Mouse (Mus musculus) hindbrain, embryonic 12.5 days (tissue): ENCODE measurements around the gene Sipa1l3. TPM values are rescaled to one million over a fixed set of nuclear protein-coding genes. Genes with fewer than 3 reads are reported as not detected.
A peak's percentile ranks its signal among the peaks of the same experiment; 100 is the strongest.

Source experiments
- ATAC-seq: fragments of 200-750 bp; cut with Nextera tagmentation; 2 replicates; pipeline ENCODE4 v1.8.0; 2017; ENCODE audit warnings: moderate TSS enrichment; ENCODE audit not compliant: low FRiP score
- H3K27ac ChIP-seq: fragments of 300-500 bp; sonication (generic); 2 replicates; pipeline ENCODE4 v1.5.1; 2016; ENCODE audit warnings: mild to moderate bottlenecking
- H3K27me3 ChIP-seq: fragments of 300-500 bp; sonication (generic); 2 replicates; pipeline ENCODE4 v1.6.1; 2016; ENCODE audit warnings: mild to moderate bottlenecking
- H3K36me3 ChIP-seq: fragments of 300-500 bp; sonication (generic); 2 replicates; pipeline ENCODE4 v1.6.1; 2016; ENCODE audit warnings: mild to moderate bottlenecking
- H3K4me1 ChIP-seq: fragments of 300-500 bp; sonication (generic); 2 replicates; pipeline ENCODE4 v1.6.1; 2016
- H3K4me2 ChIP-seq: fragments of 300-500 bp; sonication (generic); replicated peaks from 2 replicates; pipeline ENCODE4 v1.6.1; 2016; ENCODE audit warnings: mild to moderate bottlenecking
- H3K4me3 ChIP-seq: fragments of 300-500 bp; sonication (generic); 2 replicates; pipeline ENCODE4 v1.5.1; 2016; ENCODE audit warnings: mild to moderate bottlenecking
- H3K9ac ChIP-seq: fragments of 300-500 bp; sonication (generic); 2 replicates; pipeline ENCODE4 v1.6.1; 2016; ENCODE audit warnings: mild to moderate bottlenecking, moderate library complexity
- H3K9me3 ChIP-seq: fragments of 300-500 bp; sonication (generic); replicated peaks from 2 replicates; pipeline ENCODE4 v1.6.1; 2016; ENCODE audit warnings: mild to moderate bottlenecking
- whole genome bisulfite sequencing: fragments of 180-500 bp; shearing (Covaris S2); methylation state at CpG from one replicate; pipeline ENCODE4 v1.1.7; 2016; 5-methylcytosine and 5-hydroxymethylcytosine counted together
- polyA plus RNA-seq: library from polyadenylated mRNA; unstranded; fragments of >200 nt; fragmentation: Nextera tagmentation; extraction: Ambion mirVana; gene quantifications from 2 replicates; pipeline ENCODE4 v1.2.1, GENCODE M21; 2016

The Sipa1l3 gene
- polyA plus RNA-seq, 1 experiment from 2014 or later = 15.9 TPM

DNA sequence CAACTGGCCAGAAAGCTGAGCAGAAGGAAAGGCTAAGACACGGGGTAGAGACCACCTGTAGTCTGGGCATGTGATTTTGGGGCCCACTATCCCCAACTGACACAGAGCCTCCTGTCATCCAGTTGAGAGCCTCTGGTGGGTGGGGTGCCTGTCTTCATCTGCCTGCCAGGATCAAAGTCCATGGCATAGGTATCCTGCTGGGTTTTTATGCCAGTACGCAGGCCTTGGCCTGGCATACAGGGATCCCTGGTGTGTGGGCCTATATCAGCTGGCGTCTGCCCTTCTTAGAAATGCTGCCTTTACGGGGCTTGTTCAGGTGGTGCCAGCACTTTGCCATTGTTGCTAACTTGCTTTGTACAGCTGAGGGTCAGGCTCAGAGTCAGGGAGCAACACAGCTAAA, 123.3 kb downstream of the Sipa1l3 start:
- H3K9me3 ChIP-seq = no peaks in the 10 kb centered on the region
- H3K9ac ChIP-seq = no peak overlapping the region
- ATAC-seq = no peak
- peaks cover 36% of the 10 kb centered on the region for H3K36me3 ChIP-seq
- H3K27ac ChIP-seq = no peak overlapping the region
- H3K4me3 ChIP-seq = no peak overlapping the region
- H3K4me1 ChIP-seq = peaks cover 5% of the 10 kb centered on the region; the same call in 1 of the 2 replicates
- no peak overlapping the region for H3K4me2 ChIP-seq
- WGBS = 76% methylated on average over 4 of the region's 4 CpGs
- no peaks in the 10 kb centered on the region for H3K27me3 ChIP-seq

DNA sequence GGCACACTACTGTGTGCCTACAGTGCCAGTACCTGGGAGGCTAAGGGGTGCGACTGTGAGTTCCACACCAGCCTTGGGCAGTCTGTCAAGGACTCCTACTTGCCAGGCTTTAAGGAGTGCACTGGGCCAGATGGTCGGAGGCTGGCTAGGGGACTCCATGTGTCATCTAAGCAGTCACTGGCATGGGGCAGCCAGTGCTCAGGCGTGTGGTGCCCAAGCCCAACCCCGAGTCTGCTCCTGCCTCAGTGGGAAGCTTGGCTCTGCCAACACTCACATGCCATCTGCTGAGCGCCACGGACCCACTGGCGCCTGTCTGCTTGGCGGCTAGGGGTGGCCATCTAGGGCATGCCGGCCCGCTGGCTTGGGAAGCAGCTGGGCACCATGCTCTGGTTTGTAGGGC, 125.1 kb downstream of the Sipa1l3 start:
- Histone ChIP-seq H3K36me3 (peaks cover 20% of the 10 kb centered on the region), H3K27me3 (no peaks in the 10 kb centered on the region), H3K27ac (no peak overlapping the region), H3K4me2 (no peak overlapping the region), H3K9me3 (no peaks in the 10 kb centered on the region), H3K4me3 (no peak overlapping the region), H3K4me1 (peaks cover 5% of the 10 kb centered on the region; the same call in 1 of the 2 replicates), H3K9ac (no peak overlapping the region)
- no peak for ATAC-seq
- 97% methylated on average over 10 of the region's 10 CpGs for WGBS

DNA sequence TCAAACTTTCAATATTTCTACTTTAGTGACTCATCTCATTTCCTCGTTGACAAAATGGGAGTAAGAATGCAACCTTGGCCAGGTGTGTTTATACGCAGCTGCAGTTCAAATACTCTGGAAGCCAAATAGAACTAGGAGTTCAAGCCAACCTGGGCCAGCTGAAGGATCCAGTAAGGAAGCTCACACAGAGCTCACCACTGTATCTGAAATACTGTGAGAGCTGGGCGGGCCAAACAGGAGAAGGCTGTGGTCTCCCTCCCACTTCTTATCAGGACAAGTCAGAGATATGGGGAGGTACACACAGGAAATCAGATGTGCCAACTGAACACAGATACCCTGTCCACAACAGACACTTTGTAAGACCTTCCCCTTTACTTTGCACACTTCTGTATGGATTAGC, 125.6 kb downstream of the Sipa1l3 start:
- ATAC-seq = no peak
- no peak overlapping the region for H3K27ac ChIP-seq
- H3K27me3 ChIP-seq = no peaks in the 10 kb centered on the region
- no peak overlapping the region for H3K4me3 ChIP-seq
- H3K9me3 ChIP-seq = no peaks in the 10 kb centered on the region
- no peak overlapping the region for H3K4me2 ChIP-seq
- no peak overlapping the region for H3K9ac ChIP-seq
- peaks cover 23% of the 10 kb centered on the region for H3K36me3 ChIP-seq
- H3K4me1 ChIP-seq = peaks cover 5% of the 10 kb centered on the region; the same call in 1 of the 2 replicates
- WGBS = 90% methylated on average over 3 of the region's 3 CpGs

DNA sequence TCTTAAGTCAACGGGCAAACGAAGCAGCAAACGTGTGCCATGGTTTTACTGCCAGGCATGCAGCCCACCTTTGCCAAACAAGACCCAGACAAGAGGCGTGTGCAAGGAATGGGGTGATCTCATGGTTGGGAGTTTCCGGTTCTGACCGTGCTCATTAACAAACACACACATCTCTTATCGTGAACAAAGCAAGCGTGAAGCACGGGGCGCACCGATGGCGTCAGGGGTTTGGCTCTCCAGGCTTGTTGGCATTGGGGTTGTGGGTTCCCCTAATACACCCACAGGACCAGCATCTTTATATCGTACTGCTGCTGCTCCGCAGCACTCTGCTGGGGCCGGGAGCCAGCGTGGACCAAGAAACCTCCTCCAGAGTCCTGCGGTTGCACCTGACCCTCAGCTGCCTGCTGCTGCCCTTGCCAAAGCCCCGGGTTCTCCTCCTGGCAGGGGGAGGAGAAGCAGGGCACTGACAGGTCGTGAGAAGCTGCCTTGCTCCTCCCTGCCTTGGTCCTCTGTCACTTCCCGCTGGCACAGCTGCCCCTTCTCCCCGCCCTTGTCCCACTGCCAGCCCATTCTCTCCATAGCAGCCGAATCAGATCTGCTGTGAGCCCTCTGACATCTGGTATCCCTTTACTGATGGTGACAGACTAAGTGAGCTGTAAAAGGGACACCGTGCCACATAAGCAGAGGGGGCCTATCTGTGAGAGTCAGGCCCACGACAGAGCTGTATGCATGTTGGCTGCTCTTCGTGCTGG, 126.5 kb downstream of the Sipa1l3 start:
- Histone ChIP-seq H3K4me2 (no peak overlapping the region), H3K27me3 (no peaks in the 10 kb centered on the region), H3K4me3 (no peak overlapping the region), H3K9me3 (no peaks in the 10 kb centered on the region), H3K4me1 (peaks cover 5% of the 10 kb centered on the region; the same call in 1 of the 2 replicates), H3K9ac (no peak overlapping the region), H3K27ac (no peak overlapping the region), H3K36me3 (peaks cover 32% of the 10 kb centered on the region)
- 79% methylated on average over 25 of the region's 25 CpGs for WGBS
- no peak for ATAC-seq

DNA sequence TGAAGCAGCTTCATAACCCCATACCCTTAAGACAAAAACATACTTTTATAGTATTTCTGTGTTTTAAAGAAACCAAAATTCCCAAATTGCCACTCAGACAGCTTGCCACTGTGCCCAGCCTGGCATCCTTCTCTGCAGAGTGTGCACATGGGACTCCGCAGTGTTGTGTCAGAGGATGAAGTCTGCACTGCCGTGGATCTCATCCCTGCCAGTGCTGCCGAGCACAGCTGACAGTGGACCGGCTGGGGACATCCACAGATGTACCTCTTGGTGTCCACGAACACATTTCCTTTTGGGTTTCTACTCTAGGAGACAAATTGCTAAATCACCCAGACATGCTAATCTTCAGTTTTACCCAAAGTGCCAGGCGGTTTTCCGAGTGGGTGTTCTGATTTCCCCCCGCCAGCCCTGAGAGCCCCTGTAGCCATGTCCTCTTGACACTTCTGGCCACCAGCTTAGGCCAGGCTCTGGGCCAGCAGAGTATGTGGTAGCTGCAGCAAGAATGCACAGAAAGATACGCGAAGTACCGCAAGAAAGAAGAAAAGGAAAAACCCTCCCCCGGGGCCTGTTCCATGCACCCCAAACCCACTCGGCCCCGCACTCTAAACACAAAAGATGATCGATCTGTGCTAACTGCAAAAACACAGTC, 127.2 kb downstream of the Sipa1l3 start:
- Histone ChIP-seq H3K9me3 (no peaks in the 10 kb centered on the region), H3K36me3 (peaks cover 34% of the 10 kb centered on the region), H3K4me3 (no peak overlapping the region), H3K27me3 (no peaks in the 10 kb centered on the region), H3K9ac (no peak overlapping the region), H3K4me2 (no peak overlapping the region), H3K4me1 (peaks cover 5% of the 10 kb centered on the region; the same call in 1 of the 2 replicates), H3K27ac (no peak overlapping the region)
- 91% methylated on average over 15 of the region's 15 CpGs for WGBS
- no peak for ATAC-seq

DNA sequence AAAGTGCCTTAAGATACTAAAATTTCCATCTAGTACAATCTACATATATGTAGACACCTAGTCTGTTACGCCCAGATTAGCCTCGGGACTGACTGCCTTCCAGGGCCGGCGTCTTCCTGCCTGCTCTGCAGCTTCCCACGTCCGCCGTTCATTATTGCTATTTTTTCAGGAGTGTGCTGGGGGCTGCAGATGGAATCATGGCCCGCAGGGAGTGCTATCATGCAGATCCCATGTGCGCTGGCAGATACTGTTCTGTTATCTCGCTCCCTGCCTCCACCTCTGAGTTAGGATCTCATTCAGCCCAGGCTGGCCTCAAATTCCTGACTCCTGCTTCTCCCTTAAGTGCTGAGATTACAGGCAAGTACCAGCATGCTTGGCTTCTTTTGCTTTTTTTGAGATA, 128.2 kb downstream of the Sipa1l3 start:
- Histone ChIP-seq H3K9me3 (no peaks in the 10 kb centered on the region), H3K9ac (no peak overlapping the region), H3K4me2 (no peak overlapping the region), H3K4me1 (peaks cover 5% of the 10 kb centered on the region; the same call in 1 of the 2 replicates), H3K27ac (no peak overlapping the region), H3K36me3 (peaks cover 35% of the 10 kb centered on the region), H3K27me3 (no peaks in the 10 kb centered on the region), H3K4me3 (no peak overlapping the region)
- ATAC-seq = no peak
- 85% methylated on average over 10 of the region's 10 CpGs for WGBS

DNA sequence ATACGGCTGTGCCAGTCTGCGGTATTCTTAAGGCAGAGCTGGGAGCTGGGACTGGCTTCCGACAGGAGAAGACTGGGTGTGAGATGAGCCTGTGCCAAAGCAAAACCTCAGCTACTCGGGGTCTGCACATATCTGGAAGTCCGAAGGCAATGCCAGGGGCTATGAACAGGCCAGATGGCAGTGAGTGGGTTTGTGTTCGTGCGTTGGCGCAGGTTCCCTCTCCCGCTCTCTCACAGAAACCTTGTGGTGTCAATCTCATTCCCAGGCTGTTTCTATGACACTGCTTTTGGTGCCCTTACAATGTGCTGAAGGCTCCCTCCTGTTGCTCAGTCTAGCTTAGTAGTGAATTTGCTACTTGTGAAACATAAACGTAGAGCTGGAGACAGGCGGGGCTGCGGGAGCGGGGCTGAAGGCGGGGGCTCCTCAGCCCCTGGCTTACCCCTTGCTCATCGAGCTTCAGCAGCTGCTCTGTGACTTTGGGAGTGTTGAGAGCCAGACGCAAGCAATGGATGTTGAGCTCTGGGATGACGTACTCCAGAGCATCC, 130.8 kb downstream of the Sipa1l3 start:
- no peaks in the 10 kb centered on the region for H3K9me3 ChIP-seq
- no peaks in the 10 kb centered on the region for H3K27me3 ChIP-seq
- no peak overlapping the region for H3K4me2 ChIP-seq
- no peak overlapping the region for H3K9ac ChIP-seq
- WGBS = 90% methylated on average over 17 of the region's 17 CpGs
- ATAC-seq = no peak
- peaks cover 29% of the 10 kb centered on the region for H3K36me3 ChIP-seq
- no peak overlapping the region for H3K27ac ChIP-seq
- H3K4me3 ChIP-seq = no peak overlapping the region
- H3K4me1 ChIP-seq = peaks cover 7% of the 10 kb centered on the region; the same call in 1 of the 2 replicates

DNA sequence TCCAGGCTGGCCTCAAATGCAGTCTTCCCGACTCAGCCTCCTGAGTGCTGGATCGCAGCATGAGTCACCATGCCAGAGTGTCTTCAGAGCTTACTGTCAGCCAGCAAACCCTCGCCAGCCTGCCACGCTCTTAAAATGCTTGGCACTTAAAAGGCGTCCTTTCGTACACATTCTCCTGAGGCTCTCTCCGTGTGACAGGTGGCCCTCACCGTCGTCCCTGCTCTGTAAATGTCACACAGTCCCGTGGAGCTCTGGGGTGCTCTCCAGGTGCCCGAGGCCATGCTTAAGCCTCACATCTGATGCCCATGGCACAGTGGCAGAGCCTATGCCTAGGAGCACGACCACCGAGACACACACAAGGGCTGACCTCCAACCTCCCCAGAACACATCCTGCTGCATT, 132.1 kb downstream of the Sipa1l3 start:
- Histone ChIP-seq H3K4me3 (no peak overlapping the region), H3K4me2 (no peak overlapping the region), H3K27ac (no peak overlapping the region), H3K9ac (no peak overlapping the region), H3K36me3 (peaks cover 40% of the 10 kb centered on the region), H3K9me3 (no peaks in the 10 kb centered on the region), H3K27me3 (no peaks in the 10 kb centered on the region), H3K4me1 (0 out of 2 replicates have a peak, but pooled peaks cover 2% of the 10 kb centered on the region)
- WGBS = 93% methylated on average over 13 of the region's 13 CpGs
- no peak for ATAC-seq

DNA sequence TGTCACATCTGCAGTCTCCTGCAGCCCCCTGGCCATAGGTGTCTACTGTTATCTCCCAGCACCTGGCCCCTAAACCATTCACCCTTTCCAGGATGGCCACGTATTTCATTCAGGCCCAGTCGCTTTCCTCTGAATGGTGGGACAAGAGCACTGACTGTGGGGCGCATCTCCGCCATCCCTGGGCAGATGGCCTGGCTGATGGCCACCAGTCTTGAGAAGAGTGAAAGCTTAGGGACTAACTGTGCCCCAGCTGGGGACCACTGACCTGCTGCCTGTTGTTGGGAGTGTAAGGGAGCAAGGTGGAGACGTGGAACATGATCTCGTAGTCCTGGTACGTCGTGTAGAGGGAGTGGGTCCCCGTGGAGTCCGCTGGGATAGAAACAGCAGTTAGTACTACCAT, 132.7 kb downstream of the Sipa1l3 start:
- H3K4me3 ChIP-seq = no peak overlapping the region
- no peak overlapping the region for H3K27ac ChIP-seq
- H3K9me3 ChIP-seq = no peaks in the 10 kb centered on the region
- H3K4me2 ChIP-seq = no peak overlapping the region
- no peak for ATAC-seq
- H3K4me1 ChIP-seq = 0 out of 2 replicates have a peak, but pooled peaks cover 2% of the 10 kb centered on the region
- 93% methylated on average over 10 of the region's 10 CpGs for WGBS
- H3K9ac ChIP-seq = no peak overlapping the region
- H3K36me3 ChIP-seq = peaks cover 40% of the 10 kb centered on the region
- H3K27me3 ChIP-seq = no peaks in the 10 kb centered on the region

DNA sequence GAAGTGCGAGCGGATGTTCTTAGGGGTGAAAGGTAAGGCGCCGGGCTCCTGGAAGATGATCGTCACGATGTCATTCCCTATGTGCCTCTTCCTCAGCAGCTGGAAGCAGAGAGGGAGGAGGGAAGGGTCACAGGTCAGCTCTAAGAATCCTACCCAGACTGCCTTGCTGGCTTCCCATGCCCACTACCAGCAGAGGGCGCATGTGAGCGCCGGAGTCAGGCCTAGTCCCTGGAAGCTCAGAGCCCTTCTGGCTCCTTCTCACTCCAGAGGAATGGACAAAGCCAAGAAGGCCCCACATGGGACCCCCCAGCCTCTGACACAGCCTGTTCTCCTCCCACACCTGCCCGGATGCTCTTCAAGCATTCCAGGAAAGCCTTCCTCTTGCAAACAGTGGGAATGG, 135.2 kb downstream of the Sipa1l3 start:
- Histone ChIP-seq H3K4me3 (no peak overlapping the region), H3K27ac (no peak overlapping the region), H3K9ac (peak overlapping the region; percentile 42; the same call in 1 of the 2 replicates), H3K4me1 (0 out of 2 replicates have a peak, but pooled peaks cover 2% of the 10 kb centered on the region), H3K36me3 (peaks cover 43% of the 10 kb centered on the region), H3K9me3 (no peaks in the 10 kb centered on the region), H3K4me2 (no peak overlapping the region), H3K27me3 (no peaks in the 10 kb centered on the region)
- ATAC-seq = peak; percentile 71
- 23% methylated on average over 10 of the region's 10 CpGs for WGBS

DNA sequence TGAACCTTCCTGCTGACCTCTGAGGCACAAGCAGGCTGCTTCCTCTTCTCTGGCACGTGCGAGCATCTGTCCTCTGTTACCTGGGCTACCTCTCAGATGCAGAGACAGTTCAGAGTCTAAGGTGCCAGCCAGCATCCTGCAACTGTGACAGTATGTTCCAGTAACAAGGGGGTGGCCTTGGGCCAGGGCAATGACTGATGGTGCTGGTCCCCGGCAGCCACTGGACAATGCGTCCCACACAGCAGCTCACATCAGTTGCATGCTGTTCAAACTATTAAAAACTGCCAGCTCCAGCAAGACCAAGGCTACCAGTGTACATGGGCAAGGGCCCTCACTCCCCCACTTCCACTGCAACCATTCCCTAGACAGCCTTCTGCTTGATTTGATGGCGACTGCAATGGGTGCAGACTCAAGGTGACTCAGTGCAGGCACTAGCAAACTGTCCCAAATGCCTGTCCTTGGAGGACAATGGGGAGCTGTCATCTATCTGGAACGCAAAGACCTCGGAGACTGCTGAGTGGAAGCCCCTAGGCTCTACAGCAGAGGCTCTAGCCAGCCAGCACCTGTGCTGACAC, 136.9 kb downstream of the Sipa1l3 start:
- no peak for ATAC-seq
- 0 out of 2 replicates have a peak, but pooled peaks cover 2% of the 10 kb centered on the region for H3K4me1 ChIP-seq
- no peak overlapping the region for H3K4me2 ChIP-seq
- no peak overlapping the region for H3K4me3 ChIP-seq
- H3K27ac ChIP-seq = no peak overlapping the region
- WGBS = 89% methylated on average over 7 of the region's 7 CpGs
- no peak overlapping the region for H3K9ac ChIP-seq
- no peaks in the 10 kb centered on the region for H3K9me3 ChIP-seq
- peaks cover 37% of the 10 kb centered on the region for H3K36me3 ChIP-seq
- no peaks in the 10 kb centered on the region for H3K27me3 ChIP-seq

DNA sequence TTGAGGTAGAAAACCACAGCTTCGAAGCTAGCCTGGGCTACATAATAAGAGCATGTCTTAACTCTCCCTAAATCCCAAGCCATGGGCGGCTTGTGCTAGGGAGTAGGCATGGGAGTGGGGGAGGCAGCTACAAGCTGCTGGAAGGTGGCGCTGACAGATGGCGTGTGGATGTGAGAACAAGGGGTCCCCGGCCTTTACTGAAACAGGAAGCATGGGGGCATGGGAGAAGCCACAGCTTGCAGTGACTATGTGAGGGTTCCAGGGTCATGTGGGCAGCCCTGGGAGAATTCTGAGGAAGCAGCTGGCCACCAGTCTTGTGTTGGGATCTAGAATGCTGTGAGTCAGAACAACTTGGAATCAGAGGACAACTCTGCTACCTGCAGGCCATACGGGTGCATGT, 144.4 kb downstream of the Sipa1l3 start:
- 0 out of 2 replicates have a peak overlapping the region, but pooled peaks have one; percentile 18 for H3K9ac ChIP-seq
- no peaks in the 10 kb centered on the region for H3K27me3 ChIP-seq
- H3K9me3 ChIP-seq = no peaks in the 10 kb centered on the region
- H3K4me2 ChIP-seq = no peak overlapping the region
- peaks cover 24% of the 10 kb centered on the region for H3K36me3 ChIP-seq
- no peak for ATAC-seq
- H3K4me1 ChIP-seq = no peaks in the 10 kb centered on the region
- H3K27ac ChIP-seq = no peak overlapping the region
- no peak overlapping the region for H3K4me3 ChIP-seq
- 81% methylated on average over 6 of the region's 6 CpGs for WGBS
